Mouse (Mus musculus): ENCODE results near the gene Aspdh.

DNA sequence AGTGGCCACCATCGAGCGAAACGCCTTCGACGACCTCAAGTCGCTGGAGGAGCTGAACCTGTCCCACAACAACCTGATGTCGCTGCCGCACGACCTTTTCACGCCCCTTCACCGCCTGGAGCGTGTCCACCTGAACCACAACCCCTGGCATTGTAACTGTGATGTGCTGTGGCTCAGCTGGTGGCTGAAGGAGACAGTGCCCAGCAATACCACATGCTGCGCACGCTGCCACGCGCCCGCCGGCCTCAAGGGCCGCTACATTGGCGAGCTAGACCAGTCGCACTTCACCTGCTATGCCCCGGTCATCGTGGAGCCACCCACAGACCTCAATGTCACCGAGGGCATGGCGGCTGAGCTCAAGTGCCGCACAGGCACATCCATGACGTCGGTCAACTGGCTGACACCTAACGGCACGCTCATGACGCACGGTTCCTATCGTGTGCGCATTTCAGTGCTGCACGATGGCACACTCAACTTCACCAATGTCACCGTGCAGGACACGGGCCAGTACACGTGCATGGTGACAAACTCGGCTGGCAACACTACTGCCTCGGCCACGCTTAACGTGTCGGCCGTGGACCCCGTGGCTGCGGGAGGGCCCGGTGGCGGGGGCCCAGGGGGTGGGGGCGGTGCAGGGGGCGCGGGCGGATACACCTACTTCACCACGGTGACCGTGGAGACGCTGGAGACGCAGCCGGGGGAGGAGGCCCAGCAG lies 3.5 kb upstream of the Aspdh start:
- TF ChIP-seq CTCF (IDR thresholded peaks at IDR 0.05; ENCODE audit: insufficient read depth, low read length), result no peak
- TF ChIP-seq POLR2A (IDR thresholded peaks at IDR 0.05; ENCODE audit: borderline replicate concordance, extremely low read depth, low read depth, low read length), result no peak
